Mouse (Mus musculus): ENCODE data around the gene Slc6a6. TPM values are rescaled to one million over a fixed set of nuclear protein-coding genes. Genes with fewer than 3 reads are reported as not detected.
A peak's percentile ranks its signal among the peaks of the same experiment; 100 is the strongest.

Gene Slc6a6
- total and polyA plus RNA-seq, 3 experiments = 28.4 to 56.0 (median 31.3) TPM

GRCm38 (mm10) chr6:91741046-91741445 lies 57.2 kb downstream of the Slc6a6 start:
- H3K9ac ChIP-seq (ENCODE audit: insufficient read depth, low read depth) = no peak overlapping the region
- peaks cover 3 to 31% of the 10 kb centered on the region in 2 experiments; a peak in 3 of 4 replicates for H3K4me1 ChIP-seq (ENCODE audit: control insufficient read depth in 1 of 2, insufficient read depth in 2 of 2)
- no peaks in the 10 kb centered on the region for H3K27me3 ChIP-seq (replicated peaks)
- H3K4me2 ChIP-seq (ENCODE audit: insufficient read depth, low read depth, poor library complexity, severe bottlenecking) = no peak overlapping the region
- dilution Hi-C loops (cut with MboI; ENCODE audit: extremely low pct_ligation_motif_present, extremely low pct_unique_long_range_greater_than_20kb, low sequenced_read_pairs) = no loop called here
- H3K9me3 ChIP-seq (replicated peaks; ENCODE audit: low read length) = no peaks in the 10 kb centered on the region
- peaks cover 13 to 98% of the 10 kb centered on the region in 2 experiments for H3K36me3 ChIP-seq (replicated peaks in 1 of 2; ENCODE audit: control insufficient read depth in 1 of 2, insufficient read depth in 1 of 2, low read length in 1 of 2)
- H3K79me2 ChIP-seq (replicated peaks; ENCODE audit: control insufficient read depth, extremely low read depth, insufficient read depth, poor library complexity, severe bottlenecking) = no peaks in the 10 kb centered on the region
- TF ChIP-seq POLR2AphosphoS2 (IDR thresholded peaks at IDR 0.05; ENCODE audit: low read depth, low read length) (no peak), MYC (IDR thresholded peaks at IDR 0.05; ENCODE audit: low read depth, low read length) (no peak), JUN (IDR thresholded peaks at IDR 0.05; ENCODE audit: insufficient read depth, low read depth, low read length) (no peak), KAT2A (IDR thresholded peaks at IDR 0.05; ENCODE audit: insufficient replicate concordance, low read length) (no peak), CHD1 (IDR thresholded peaks at IDR 0.05; ENCODE audit: low read depth, low read length) (no peak), TBP (conservative IDR thresholded peaks at IDR 0.05; ENCODE audit: low read depth, low read length) (no peak), MAZ (IDR thresholded peaks at IDR 0.05; ENCODE audit: low read depth, low read length) (no peak), MXI1 (IDR thresholded peaks at IDR 0.05; ENCODE audit: low read depth, low read length) (no peak), ETS1 (conservative IDR thresholded peaks at IDR 0.05; ENCODE audit: low read depth, low read length) (no peak), TCF12 (IDR thresholded peaks at IDR 0.05; ENCODE audit: low read depth, low read length) (no peak), USF1 (IDR thresholded peaks at IDR 0.05; ENCODE audit: low read depth, low read length) (no peak), MEF2A (IDR thresholded peaks at IDR 0.05; ENCODE audit: borderline replicate concordance, low read depth, low read length) (peak; percentile 41; the same call in 1 of the 2 replicates), HCFC1 (IDR thresholded peaks at IDR 0.05; ENCODE audit: low read depth, low read length) (no peak), PAX5 (IDR thresholded peaks at IDR 0.05; ENCODE audit: low read length) (no peak), ZNF384 (IDR thresholded peaks at IDR 0.05; ENCODE audit: low read depth, low read length) (0 out of 2 replicates have a peak, but pooled peaks have one; percentile 23), ZMIZ1 (IDR thresholded peaks at IDR 0.05; ENCODE audit: low read depth, low read length) (no peak), NRF1 (IDR thresholded peaks at IDR 0.05; ENCODE audit: low read depth, low read length) (peak; percentile 28; the same call in 1 of the 2 replicates), MAFK (IDR thresholded peaks at IDR 0.05; ENCODE audit: insufficient replicate concordance, low read length) (peak; percentile 57; the same call in 1 of the 2 replicates), CHD2 (IDR thresholded peaks at IDR 0.05; ENCODE audit: low read length) (no peak), USF2 (conservative IDR thresholded peaks at IDR 0.05; ENCODE audit: low read depth, low read length) (no peak), SIN3A (IDR thresholded peaks at IDR 0.05; ENCODE audit: low read length) (no peak), ELF1 (IDR thresholded peaks at IDR 0.05; ENCODE audit: low read depth, low read length) (no peak), SMC3 (IDR thresholded peaks at IDR 0.05; ENCODE audit: low read depth, low read length) (peak; percentile 96), GABPA (IDR thresholded peaks at IDR 0.05; ENCODE audit: insufficient replicate concordance, low read depth, low read length) (no peak), ZC3H11A (IDR thresholded peaks at IDR 0.05; ENCODE audit: low read depth, low read length) (peak; percentile 85), MAX (IDR thresholded peaks at IDR 0.05; ENCODE audit: low read length) (peak; percentile 44; the same call in 1 of the 2 replicates), E2F4 (IDR thresholded peaks at IDR 0.05; ENCODE audit: insufficient replicate concordance, low read depth, low read length) (no peak), RCOR1 (conservative IDR thresholded peaks at IDR 0.05; ENCODE audit: low read depth, low read length) (no peak), POLR2A (IDR thresholded peaks at IDR 0.05; ENCODE audit: low read depth, low read length) (no peak), BHLHE40 (IDR thresholded peaks at IDR 0.05; ENCODE audit: low read depth, low read length) (0 out of 2 replicates have a peak, but pooled peaks have one; percentile 34), JUND (conservative IDR thresholded peaks at IDR 0.05; ENCODE audit: low read depth, low read length) (no peak; the same call in 1 of the 2 replicates), CTCF (conservative IDR thresholded peaks at IDR 0.05 in 1 of 2, IDR thresholded peaks at IDR 0.05 in 1 of 2; ENCODE audit: low read depth in 2 of 2, low read length in 2 of 2) (peak; percentile 93 to 96), RAD21 (IDR thresholded peaks at IDR 0.05; ENCODE audit: low read depth, low read length) (peak; percentile 97), IRF4 (IDR thresholded peaks at IDR 0.05; ENCODE audit: low read depth, low read length) (0 out of 2 replicates have a peak, but pooled peaks have one; percentile 12), ZKSCAN1 (IDR thresholded peaks at IDR 0.05; ENCODE audit: borderline replicate concordance, low read depth, low read length) (no peak), EP300 (IDR thresholded peaks at IDR 0.05; ENCODE audit: low read length) (peak; percentile 35; the same call in 1 of the 2 replicates), UBTF (IDR thresholded peaks at IDR 0.05; ENCODE audit: low read depth, low read length) (no peak), NELFE (IDR thresholded peaks at IDR 0.05; ENCODE audit: low read depth, low read length) (peak; percentile 56; the same call in 1 of the 2 replicates)
- H3K27ac ChIP-seq (ENCODE audit: insufficient read depth, low read depth) = no peak overlapping the region
- H3K4me3 ChIP-seq (replicated peaks in 1 of 3; ENCODE audit: low read depth in 2 of 3, low read length in 2 of 3, poor library complexity in 1 of 3) = no peak overlapping the region
- DNase-seq (ENCODE audit: extremely low read depth) = peak; percentile 59
- in situ Hi-C loops (cut with MboI; ENCODE audit: low pct_ligation_motif_present, low pct_unique_long_range_greater_than_20kb, low sequenced_read_pairs) = loop anchor here (5.0 to 10.0 kb wide), 2 partner anchors 66 to 169 kb away; no protein-coding TSS in a partner anchor
